Mouse (Mus musculus): ENCODE data around the gene Cyp2d40. TPM values are rescaled to one million over a fixed set of nuclear protein-coding genes. Genes with fewer than 3 reads are reported as not detected.
"Not testable (repeated sequence)": the region's sequence is repeated elsewhere in the genome, so short reads cannot be mapped to it uniquely, and the experiment has no call there.

Gene Cyp2d40
- polyA plus RNA-seq, 1 experiment from 2014 or later: not detected

GRCm38 (mm10) chr15:82793454-82793853 lies 29.5 kb upstream of the Cyp2d40 start:
- no peak overlapping the region for H3K4me2 ChIP-seq (ENCODE audit: low read depth, low read length)
- no peaks in the 10 kb centered on the region for H3K27me3 ChIP-seq (ENCODE audit: control insufficient read depth, insufficient read depth, low read depth, low read length)
- H3K9ac ChIP-seq (ENCODE audit: low read length): no peak overlapping the region
- no peak for ATAC-seq (ENCODE audit: low read depth)
- no peaks in the 10 kb centered on the region for H3K36me3 ChIP-seq (ENCODE audit: control insufficient read depth, insufficient read depth, low read length)
- no peaks in the 10 kb centered on the region for H3K4me1 ChIP-seq (replicated peaks; ENCODE audit: control insufficient read depth, insufficient read depth, low read length)
- H3K4me3 ChIP-seq (ENCODE audit: low read length): no peak overlapping the region
- 53% methylated on average over 1 of the region's 1 CpGs for WGBS
- H3K9me3 ChIP-seq (ENCODE audit: control insufficient read depth, low read length): no peaks in the 10 kb centered on the region
- no peak overlapping the region for H3K27ac ChIP-seq (ENCODE audit: low read length)

DNA sequence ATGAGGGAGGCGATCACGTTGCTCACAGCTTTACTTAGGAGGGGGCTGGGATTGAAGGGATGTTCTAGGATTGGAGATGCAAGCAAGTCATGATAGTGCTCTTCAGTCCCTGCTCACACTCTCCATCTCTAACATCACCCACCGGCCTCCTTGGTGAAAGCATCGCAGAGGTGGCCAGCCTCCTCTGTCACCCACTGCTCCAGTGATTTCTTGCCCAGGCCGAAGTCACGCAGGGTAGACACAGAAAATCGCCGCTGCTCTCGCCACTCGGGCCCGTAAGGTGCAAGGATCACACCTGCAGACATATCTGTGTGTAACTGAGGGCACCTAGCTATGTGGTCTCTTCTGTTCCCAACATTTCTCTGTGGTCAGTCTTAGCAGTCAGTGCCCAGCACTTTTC lies 28.6 kb upstream of the Cyp2d40 start:
- no peaks in the 10 kb centered on the region for H3K27me3 ChIP-seq (ENCODE audit: control insufficient read depth, insufficient read depth, low read depth, low read length)
- H3K36me3 ChIP-seq (ENCODE audit: control insufficient read depth, insufficient read depth, low read length): no peaks in the 10 kb centered on the region
- H3K9ac ChIP-seq (ENCODE audit: low read length): no peak overlapping the region
- H3K4me3 ChIP-seq (ENCODE audit: low read length): no peak overlapping the region
- H3K4me2 ChIP-seq (ENCODE audit: low read depth, low read length): no peak overlapping the region
- H3K4me1 ChIP-seq (replicated peaks; ENCODE audit: control insufficient read depth, insufficient read depth, low read length): no peaks in the 10 kb centered on the region
- ATAC-seq (ENCODE audit: low read depth): no peak
- 89% methylated on average over 11 of the region's 11 CpGs for WGBS
- H3K9me3 ChIP-seq (ENCODE audit: control insufficient read depth, low read length): no peaks in the 10 kb centered on the region
- no peak overlapping the region for H3K27ac ChIP-seq (ENCODE audit: low read length)

- Histone ChIP-seq H3K36me3 (ENCODE audit: control insufficient read depth, insufficient read depth, low read length) (no peaks in the 10 kb centered on the region), H3K4me2 (ENCODE audit: low read depth, low read length) (no peak overlapping the region), H3K4me1 (replicated peaks; ENCODE audit: control insufficient read depth, insufficient read depth, low read length) (no peaks in the 10 kb centered on the region), H3K27ac (ENCODE audit: low read length) (no peak overlapping the region), H3K9me3 (ENCODE audit: control insufficient read depth, low read length) (no peaks in the 10 kb centered on the region), H3K27me3 (ENCODE audit: control insufficient read depth, insufficient read depth, low read depth, low read length) (no peaks in the 10 kb centered on the region), H3K4me3 (ENCODE audit: low read length) (no peak overlapping the region), H3K9ac (ENCODE audit: low read length) (no peak overlapping the region)
- WGBS: 68% methylated on average over 1 of the region's 1 CpGs
- no peak for ATAC-seq (ENCODE audit: low read depth)
These were observed 20.6 kb upstream of the Cyp2d40 start for GRCm38 (mm10) chr15:82784581-82784980.

DNA sequence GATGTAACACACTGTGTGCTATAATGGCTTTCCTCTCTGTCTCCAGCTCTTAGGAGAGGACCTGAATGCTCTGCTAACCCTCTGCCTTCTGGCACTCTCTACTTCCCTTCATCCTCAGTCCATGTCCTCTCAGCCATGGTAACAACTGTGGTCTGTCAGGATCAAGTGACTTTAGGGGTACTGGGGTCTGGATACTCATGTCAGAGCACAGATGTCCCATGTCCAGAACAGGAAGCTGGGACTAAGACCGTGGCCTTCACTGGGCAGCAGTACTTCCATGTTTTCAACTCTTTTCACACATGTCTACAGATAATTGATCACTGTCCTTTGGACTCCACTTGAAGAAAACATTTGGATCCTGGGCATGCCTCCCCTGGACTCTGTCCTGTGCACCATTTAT lies 19.8 kb upstream of the Cyp2d40 start:
- ATAC-seq (ENCODE audit: low read depth): peak; percentile 71

DNA sequence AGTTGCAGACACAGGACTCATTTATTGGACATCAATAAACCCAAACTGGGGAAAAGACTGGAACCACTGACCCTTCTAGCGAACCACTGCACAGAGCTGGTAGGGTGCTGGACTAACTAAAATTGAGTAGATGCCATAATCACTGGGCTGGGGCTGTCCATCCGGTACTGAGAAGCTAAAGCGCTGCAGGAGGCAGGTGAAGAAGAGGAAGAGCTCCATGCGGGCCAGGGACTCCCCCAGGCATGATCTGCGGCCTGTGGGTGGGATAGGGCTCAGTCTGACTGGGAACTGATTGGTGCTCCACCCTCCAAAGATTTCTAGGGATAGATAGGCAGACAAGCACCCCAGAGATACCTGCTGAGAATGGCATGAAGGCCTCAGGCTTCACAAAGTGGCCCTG lies 13.9 kb upstream of the Cyp2d40 start:
- ATAC-seq (ENCODE audit: low read depth): not testable (repeated sequence)

More for the DNA sequence above, 19.8 kb upstream of the Cyp2d40 start:
- H3K4me2 ChIP-seq (ENCODE audit: low read depth, low read length): no peak overlapping the region
- WGBS: 38% methylated on average over 1 of the region's 1 CpGs
- no peak overlapping the region for H3K9ac ChIP-seq (ENCODE audit: low read length)
- no peaks in the 10 kb centered on the region for H3K27me3 ChIP-seq (ENCODE audit: control insufficient read depth, insufficient read depth, low read depth, low read length)
- no peaks in the 10 kb centered on the region for H3K4me1 ChIP-seq (replicated peaks; ENCODE audit: control insufficient read depth, insufficient read depth, low read length)
- H3K27ac ChIP-seq (ENCODE audit: low read length): no peak overlapping the region
- H3K4me3 ChIP-seq (ENCODE audit: low read length): no peak overlapping the region
- no peaks in the 10 kb centered on the region for H3K9me3 ChIP-seq (ENCODE audit: control insufficient read depth, low read length)
- H3K36me3 ChIP-seq (ENCODE audit: control insufficient read depth, insufficient read depth, low read length): no peaks in the 10 kb centered on the region

GRCm38 (mm10) chr15:82765943-82766342 lies 2.0 kb upstream of the Cyp2d40 start:
- H3K4me1 ChIP-seq (replicated peaks; ENCODE audit: control insufficient read depth, insufficient read depth, low read length): no peaks in the 10 kb centered on the region
- no peak overlapping the region for H3K27ac ChIP-seq (ENCODE audit: low read length)
- H3K4me2 ChIP-seq (ENCODE audit: low read depth, low read length): no peak overlapping the region
- no peaks in the 10 kb centered on the region for H3K9me3 ChIP-seq (ENCODE audit: control insufficient read depth, low read length)
- no peak for ATAC-seq (ENCODE audit: low read depth)
- H3K27me3 ChIP-seq (ENCODE audit: control insufficient read depth, insufficient read depth, low read depth, low read length): no peaks in the 10 kb centered on the region
- no peak overlapping the region for H3K9ac ChIP-seq (ENCODE audit: low read length)
- H3K36me3 ChIP-seq (ENCODE audit: control insufficient read depth, insufficient read depth, low read length): no peaks in the 10 kb centered on the region
- H3K4me3 ChIP-seq (ENCODE audit: low read length): no peak overlapping the region
- 79% methylated on average over 2 of the region's 2 CpGs for WGBS

More for the DNA sequence above, 13.9 kb upstream of the Cyp2d40 start:
- H3K27ac ChIP-seq (ENCODE audit: low read length); H3K4me1 ChIP-seq (replicated peaks; ENCODE audit: control insufficient read depth, insufficient read depth, low read length); H3K27me3 ChIP-seq (ENCODE audit: control insufficient read depth, insufficient read depth, low read depth, low read length); H3K36me3 ChIP-seq (ENCODE audit: control insufficient read depth, insufficient read depth, low read length); H3K9ac ChIP-seq (ENCODE audit: low read length); H3K4me2 ChIP-seq (ENCODE audit: low read depth, low read length); H3K9me3 ChIP-seq (ENCODE audit: control insufficient read depth, low read length); H3K4me3 ChIP-seq (ENCODE audit: low read length): not testable (repeated sequence)
- WGBS: 87% methylated on average over 5 of the region's 5 CpGs

GRCm38 (mm10) chr15:82764881-82765280 lies 898 bp upstream of the Cyp2d40 start:
- H3K27ac ChIP-seq (ENCODE audit: low read length): no peak overlapping the region
- H3K27me3 ChIP-seq (ENCODE audit: control insufficient read depth, insufficient read depth, low read depth, low read length): no peaks in the 10 kb centered on the region
- H3K4me3 ChIP-seq (ENCODE audit: low read length): no peak overlapping the region
- no peaks in the 10 kb centered on the region for H3K4me1 ChIP-seq (replicated peaks; ENCODE audit: control insufficient read depth, insufficient read depth, low read length)
- H3K36me3 ChIP-seq (ENCODE audit: control insufficient read depth, insufficient read depth, low read length): no peaks in the 10 kb centered on the region
- no peak for ATAC-seq (ENCODE audit: low read depth)
- H3K4me2 ChIP-seq (ENCODE audit: low read depth, low read length): no peak overlapping the region
- 78% methylated on average over 6 of the region's 6 CpGs for WGBS
- no peak overlapping the region for H3K9ac ChIP-seq (ENCODE audit: low read length)
- no peaks in the 10 kb centered on the region for H3K9me3 ChIP-seq (ENCODE audit: control insufficient read depth, low read length)

DNA sequence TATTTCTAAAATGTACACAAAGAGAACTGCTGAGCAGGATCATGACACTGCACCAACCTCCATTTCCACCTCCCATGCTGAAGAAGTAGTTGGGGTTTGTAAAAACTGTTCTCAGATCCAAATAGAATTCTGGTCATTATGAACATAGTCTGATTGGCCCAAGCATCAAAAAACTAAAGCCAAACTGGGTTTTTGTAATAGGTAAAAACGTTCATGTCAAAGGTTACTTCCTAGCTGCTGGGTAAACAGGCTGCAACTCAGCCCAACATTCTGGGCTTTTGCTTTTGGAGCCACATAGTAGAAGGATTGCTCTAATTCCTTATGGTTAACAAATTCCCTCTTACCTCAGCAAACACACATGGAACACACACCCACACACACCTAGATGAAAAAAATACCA lies 15.8 kb downstream of the Cyp2d40 start:
- Histone ChIP-seq H3K9me3 (ENCODE audit: control insufficient read depth, low read length) (no peaks in the 10 kb centered on the region), H3K4me1 (replicated peaks; ENCODE audit: control insufficient read depth, insufficient read depth, low read length) (no peaks in the 10 kb centered on the region), H3K27me3 (ENCODE audit: control insufficient read depth, insufficient read depth, low read depth, low read length) (no peaks in the 10 kb centered on the region), H3K27ac (ENCODE audit: low read length) (no peak overlapping the region), H3K9ac (ENCODE audit: low read length) (no peak overlapping the region), H3K4me3 (ENCODE audit: low read length) (no peak overlapping the region), H3K4me2 (ENCODE audit: low read depth, low read length) (no peak overlapping the region), H3K36me3 (ENCODE audit: control insufficient read depth, insufficient read depth, low read length) (no peaks in the 10 kb centered on the region)
- 39% methylated on average over 1 of the region's 1 CpGs for WGBS
- ATAC-seq (ENCODE audit: low read depth): no peak

DNA sequence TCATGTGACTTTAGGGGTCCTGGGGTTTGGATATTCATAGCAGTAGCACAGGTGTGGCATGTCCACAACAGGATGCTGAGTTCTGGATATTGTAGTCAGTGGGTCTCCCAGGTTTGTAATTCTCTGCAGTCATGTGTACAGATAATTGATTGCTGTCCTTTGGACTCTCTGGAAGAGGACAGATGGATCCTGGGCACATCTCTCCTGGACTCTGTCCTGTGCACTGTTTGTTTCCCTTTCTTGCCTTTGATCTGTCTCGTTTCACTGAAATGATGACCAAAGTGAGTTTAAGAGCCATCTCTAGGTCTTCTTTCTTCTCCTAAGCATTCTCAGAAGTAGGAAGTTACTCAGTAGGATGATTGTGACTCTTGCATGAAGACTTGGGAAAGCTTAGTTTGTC lies 16.5 kb downstream of the Cyp2d40 start:
- Histone ChIP-seq H3K9me3 (ENCODE audit: control insufficient read depth, low read length) (no peaks in the 10 kb centered on the region), H3K9ac (ENCODE audit: low read length) (no peak overlapping the region), H3K36me3 (ENCODE audit: control insufficient read depth, insufficient read depth, low read length) (no peaks in the 10 kb centered on the region), H3K4me2 (ENCODE audit: low read depth, low read length) (no peak overlapping the region), H3K27ac (ENCODE audit: low read length) (no peak overlapping the region), H3K4me1 (replicated peaks; ENCODE audit: control insufficient read depth, insufficient read depth, low read length) (no peaks in the 10 kb centered on the region), H3K4me3 (ENCODE audit: low read length) (no peak overlapping the region), H3K27me3 (ENCODE audit: control insufficient read depth, insufficient read depth, low read depth, low read length) (no peaks in the 10 kb centered on the region)
- ATAC-seq (ENCODE audit: low read depth): no peak
- 36% methylated on average over 1 of the region's 1 CpGs for WGBS

GRCm38 (mm10) chr15:82733331-82733925 lies 30.6 kb downstream of the Cyp2d40 start:
- not testable (repeated sequence) for H3K36me3 ChIP-seq (ENCODE audit: control insufficient read depth, insufficient read depth, low read length); H3K4me1 ChIP-seq (replicated peaks; ENCODE audit: control insufficient read depth, insufficient read depth, low read length)

More at GRCm38 (mm10) chr15:82733331-82733925, 30.6 kb downstream of the Cyp2d40 start:
- H3K27ac ChIP-seq (ENCODE audit: low read length); H3K4me3 ChIP-seq (ENCODE audit: low read length); H3K27me3 ChIP-seq (ENCODE audit: control insufficient read depth, insufficient read depth, low read depth, low read length); H3K9me3 ChIP-seq (ENCODE audit: control insufficient read depth, low read length); H3K9ac ChIP-seq (ENCODE audit: low read length); ATAC-seq (ENCODE audit: low read depth); H3K4me2 ChIP-seq (ENCODE audit: low read depth, low read length): not testable (repeated sequence)
- WGBS: 87% methylated on average over 4 of the region's 4 CpGs

Data from lung, embryonic 16.5 days (tissue).